Mouse (Mus musculus) mature B cell (primary cell): ENCODE results near the gene Cacnb1.

Source experiments
- in situ Hi-C: fragments of 300-500 bp; cut with MboI; formaldehyde crosslinking; loops from 2 replicates; pipeline ENCODE4 v1.14.3; 2019

Gene Cacnb1

GRCm38 (mm10) chr11:97986738-97987465 lies 35.9 kb downstream of the Cacnb1 start:
- in situ Hi-C loops = loop anchor here (5.0 kb wide), 1 partner anchor 190 kb away; the partner anchor contains the start of gene Lasp1

GRCm38 (mm10) chr11:97985727-97986677 lies 36.8 kb downstream of the Cacnb1 start, which contains the start of gene Plxdc1:
Gene Plxdc1, minus strand, starts transcription at chr11:97986444.
- in situ Hi-C loops = loop anchor here (5.0 kb wide), 1 partner anchor 189 kb away; the partner anchor contains the start of gene Lasp1

- in situ Hi-C loops = no loop called here
These were observed 38.9 kb downstream of the Cacnb1 start for GRCm38 (mm10) chr11:97983983-97984382.

- in situ Hi-C loops = no loop called here
These were observed 39.3 kb downstream of the Cacnb1 start for GRCm38 (mm10) chr11:97983506-97983905.

- in situ Hi-C loops = no loop called here
These were observed 40.1 kb downstream of the Cacnb1 start for GRCm38 (mm10) chr11:97982721-97983120.

- in situ Hi-C loops = no loop called here
These were observed 42.3 kb downstream of the Cacnb1 start for GRCm38 (mm10) chr11:97980531-97980966.

GRCm38 (mm10) chr11:97979824-97980495 lies 42.9 kb downstream of the Cacnb1 start:
- in situ Hi-C loops = no loop called here

GRCm38 (mm10) chr11:97978392-97978791 lies 44.4 kb downstream of the Cacnb1 start:
- in situ Hi-C loops = no loop called here

GRCm38 (mm10) chr11:97977797-97978196 lies 45.0 kb downstream of the Cacnb1 start:
- in situ Hi-C loops = no loop called here

- in situ Hi-C loops = no loop called here
These were observed 48.1 kb downstream of the Cacnb1 start for GRCm38 (mm10) chr11:97974746-97975145.

GRCm38 (mm10) chr11:97974141-97974540 lies 48.7 kb downstream of the Cacnb1 start:
- in situ Hi-C loops = no loop called here

GRCm38 (mm10) chr11:97972434-97972833 lies 50.4 kb downstream of the Cacnb1 start:
- in situ Hi-C loops = no loop called here

- in situ Hi-C loops = no loop called here
These were observed 51.6 kb downstream of the Cacnb1 start for GRCm38 (mm10) chr11:97971232-97971631.

- in situ Hi-C loops = no loop called here
These were observed 52.1 kb downstream of the Cacnb1 start for GRCm38 (mm10) chr11:97970771-97971170.

GRCm38 (mm10) chr11:97968385-97968784 lies 54.4 kb downstream of the Cacnb1 start:
- in situ Hi-C loops = no loop called here

GRCm38 (mm10) chr11:97967114-97967513 lies 55.7 kb downstream of the Cacnb1 start:
- in situ Hi-C loops = no loop called here

- in situ Hi-C loops = no loop called here
These were observed 61.9 kb downstream of the Cacnb1 start for GRCm38 (mm10) chr11:97960907-97961306.

- in situ Hi-C loops = no loop called here
These were observed 63.5 kb downstream of the Cacnb1 start for GRCm38 (mm10) chr11:97959300-97959680.

- in situ Hi-C loops = no loop called here
These were observed 64.1 kb downstream of the Cacnb1 start for GRCm38 (mm10) chr11:97958641-97959299.

GRCm38 (mm10) chr11:97956905-97957560 lies 65.8 kb downstream of the Cacnb1 start:
- in situ Hi-C loops = no loop called here

- in situ Hi-C loops = no loop called here
These were observed 66.9 kb downstream of the Cacnb1 start for GRCm38 (mm10) chr11:97955915-97956314.
